Mouse (Mus musculus) liver, embryonic 14.5 days (tissue): ENCODE results near the gene Ier3. TPM values are rescaled to one million over a fixed set of nuclear protein-coding genes. Genes with fewer than 3 reads are reported as not detected.
A peak's percentile ranks its signal among the peaks of the same experiment; 100 is the strongest.

Source experiments
- ATAC-seq: fragments of 200-750 bp; cut with Nextera tagmentation; 2 replicates; pipeline ENCODE4 v1.8.0; 2017; ENCODE audit warnings: moderate number of reproducible peaks, mild to moderate bottlenecking, moderate library complexity; ENCODE audit not compliant: insufficient read depth
- DNase-seq, 3 experiments: peaks; one replicate each; pipeline ENCODE4 v3.0.0-alpha.2; 2012 to 2013; ENCODE audit warnings: low read depth in 3 of 3, low spot score in 3 of 3
- H3K27ac ChIP-seq: fragments of 300-500 bp; sonication (generic); 2 replicates; pipeline ENCODE4 v1.5.1; 2014; ENCODE audit warnings: moderate library complexity, mild to moderate bottlenecking, control low read depth, inconsistent platforms
- H3K27me3 ChIP-seq: fragments of 300-500 bp; sonication (generic); 2 replicates; pipeline ENCODE4 v1.6.1; 2014; ENCODE audit warnings: mild to moderate bottlenecking, low read length, moderate library complexity; ENCODE audit not compliant: control insufficient read depth, insufficient read depth
- H3K36me3 ChIP-seq: fragments of 300-500 bp; sonication (generic); replicated peaks from 2 replicates; pipeline ENCODE4 v1.6.1; 2014; ENCODE audit warnings: low read depth; ENCODE audit not compliant: control insufficient read depth, insufficient read depth
- H3K4me1 ChIP-seq, 2 experiments: fragments of 200-500 bp in 1 of 2; fragments of 300-500 bp in 1 of 2; sonication (generic) in 1 of 2; replicated peaks; 2 replicates each; pipeline ENCODE4 v1.6.1; 2012 to 2014; ENCODE audit warnings: antibody characterized with exemption in 1 of 2, inconsistent platforms in 1 of 2, low read length in 1 of 2; ENCODE audit not compliant: control insufficient read depth in 2 of 2, insufficient read depth in 2 of 2
- H3K4me2 ChIP-seq: fragments of 300-500 bp; sonication (generic); 2 replicates; pipeline ENCODE4 v1.6.1; 2014; ENCODE audit warnings: low read depth, mild to moderate bottlenecking, control low read depth, moderate library complexity
- H3K4me3 ChIP-seq, 2 experiments: fragments of 200-500 bp in 1 of 2; fragments of 300-500 bp in 1 of 2; sonication (generic) in 1 of 2; 2 replicates each; pipeline ENCODE4 v1.5.1; 2012 to 2014; ENCODE audit warnings: low read depth in 2 of 2, low read length in 2 of 2, mild to moderate bottlenecking in 2 of 2, control low read depth in 1 of 2, inconsistent platforms in 1 of 2, moderate library complexity in 1 of 2; ENCODE audit not compliant: insufficient read depth in 1 of 2
- H3K9ac ChIP-seq: fragments of 300-500 bp; sonication (generic); replicated peaks from 2 replicates; pipeline ENCODE4 v1.6.1; 2014; ENCODE audit warnings: mild to moderate bottlenecking, control low read depth, moderate library complexity
- H3K9me3 ChIP-seq: fragments of 300-500 bp; sonication (generic); 2 replicates; pipeline ENCODE4 v1.6.1; 2016; ENCODE audit warnings: low read length, mixed read lengths; ENCODE audit not compliant: control insufficient read depth
- CTCF ChIP-seq: IDR thresholded peaks from 2 replicates; pipeline ENCODE4 v1.5.1; 2016; ENCODE audit warnings: antibody characterized with exemption, low read depth, control low read depth
- EP300 ChIP-seq: IDR thresholded peaks from 2 replicates; pipeline ENCODE4 v1.6.1; 2016; ENCODE audit warnings: antibody characterized with exemption, low read depth
- WGBS: fragments of 180-500 bp; shearing (Covaris S2); extraction: QIAGEN DNeasy Blood & Tissue Kit; methylation state at CpG from one replicate; pipeline ENCODE4 v1.1.7; 2014; ENCODE audit not compliant: insufficient replicate concordance; 5-methylcytosine and 5-hydroxymethylcytosine counted together
- polyA plus RNA-seq, 2 experiments: library from polyadenylated mRNA; depleted of rRNA in 1 of 2; stranded (reverse) in 1 of 2; unstranded in 1 of 2; fragments of >200 nt; fragmentation: Nextera tagmentation in 1 of 2; extraction: Ambion mirVana in 1 of 2; gene quantifications; 2 replicates each; pipeline versions ENCODE4 v1.2.1 to v1.2.3; 2012 to 2014

Gene Ier3
- polyA plus RNA-seq, 2 experiments: 11.0 to 11.6 TPM

DNA sequence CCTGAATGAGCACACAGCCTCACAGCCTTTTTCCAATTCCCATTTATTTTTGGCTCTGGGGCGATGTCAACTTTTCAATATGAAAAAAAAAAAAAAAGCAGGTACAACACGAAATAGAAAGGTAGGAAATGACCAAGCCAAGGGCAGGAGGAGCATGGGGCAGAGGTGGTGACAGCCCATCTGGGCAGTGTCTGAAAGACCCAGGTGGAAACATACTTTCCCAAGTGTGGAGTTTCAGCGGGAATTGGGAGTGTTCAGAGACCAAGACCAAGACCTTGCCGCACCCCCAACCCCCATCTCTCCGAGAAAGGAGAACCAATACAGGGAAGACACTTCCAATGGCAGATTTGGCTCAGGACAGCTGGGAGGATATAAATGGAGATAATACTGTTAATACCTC lies 12.4 kb downstream of the Ier3 start:
- H3K27me3 ChIP-seq: no peaks in the 10 kb centered on the region
- ATAC-seq (no peak), DNase-seq (no peak)
- H3K9me3 ChIP-seq: no peaks in the 10 kb centered on the region
- peaks cover 18 to 27% of the 10 kb centered on the region in 2 experiments for H3K4me1 ChIP-seq
- peak overlapping the region; percentile 18; the same call in 1 of the 2 replicates for H3K27ac ChIP-seq
- peak overlapping the region; percentile 11; the same call in 1 of the 2 replicates for H3K4me2 ChIP-seq
- H3K4me3 ChIP-seq: no peak overlapping the region
- WGBS: 40% methylated on average over 5 of the region's 5 CpGs
- TF ChIP-seq EP300: no peak
- no peak for TF ChIP-seq CTCF
- no peak overlapping the region for H3K9ac ChIP-seq
- H3K36me3 ChIP-seq: peaks cover 48% of the 10 kb centered on the region

DNA sequence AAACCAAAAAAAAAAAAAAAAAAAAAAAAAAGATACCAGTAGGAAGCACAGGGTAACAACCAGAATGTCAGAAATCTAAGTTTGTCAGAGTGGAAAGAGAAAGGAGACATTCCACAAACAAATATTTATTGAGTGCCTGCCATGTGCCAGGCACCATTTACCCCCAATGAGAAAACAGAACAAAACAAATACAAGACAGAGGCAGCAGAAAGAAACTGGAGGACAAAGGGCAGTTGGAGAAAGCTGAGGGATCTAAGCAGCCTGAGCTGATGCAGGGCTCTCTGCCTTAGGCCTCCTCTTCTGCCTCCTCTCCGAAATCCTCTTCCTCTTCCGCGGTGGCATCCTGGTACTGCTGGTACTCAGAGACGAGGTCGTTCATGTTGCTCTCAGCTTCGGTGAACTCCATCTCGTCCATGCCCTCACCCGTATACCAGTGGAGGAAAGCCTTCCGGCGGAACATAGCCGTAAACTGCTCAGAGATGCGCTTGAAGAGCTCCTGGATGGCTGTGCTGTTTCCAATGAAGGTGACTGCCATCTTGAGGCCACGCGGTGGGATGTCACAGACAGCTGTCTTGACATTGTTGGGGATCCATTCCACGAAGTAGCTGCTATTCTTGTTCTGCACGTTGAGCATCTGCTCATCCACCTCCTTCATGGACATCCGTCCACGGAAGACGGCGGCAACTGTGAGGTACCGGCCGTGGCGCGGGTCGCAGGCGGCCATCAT lies 13.4 kb downstream of the Ier3 start:
- H3K4me2 ChIP-seq: peak overlapping the region; percentile 96
- ATAC-seq (no peak), DNase-seq (no peak)
- H3K27ac ChIP-seq: no peak overlapping the region
- H3K36me3 ChIP-seq: peaks cover 48% of the 10 kb centered on the region
- peak overlapping the region; percentile 1 to 98; a peak in 3 of 4 replicates for H3K4me3 ChIP-seq
- no peaks in the 10 kb centered on the region for H3K27me3 ChIP-seq
- no peaks in the 10 kb centered on the region for H3K9me3 ChIP-seq
- TF ChIP-seq CTCF (no peak), EP300 (no peak)
- 72% methylated on average over 26 of the region's 26 CpGs for WGBS
- H3K4me1 ChIP-seq: peaks cover 28 to 36% of the 10 kb centered on the region in 2 experiments
- H3K9ac ChIP-seq: no peak overlapping the region; the same call in 1 of the 2 replicates

DNA sequence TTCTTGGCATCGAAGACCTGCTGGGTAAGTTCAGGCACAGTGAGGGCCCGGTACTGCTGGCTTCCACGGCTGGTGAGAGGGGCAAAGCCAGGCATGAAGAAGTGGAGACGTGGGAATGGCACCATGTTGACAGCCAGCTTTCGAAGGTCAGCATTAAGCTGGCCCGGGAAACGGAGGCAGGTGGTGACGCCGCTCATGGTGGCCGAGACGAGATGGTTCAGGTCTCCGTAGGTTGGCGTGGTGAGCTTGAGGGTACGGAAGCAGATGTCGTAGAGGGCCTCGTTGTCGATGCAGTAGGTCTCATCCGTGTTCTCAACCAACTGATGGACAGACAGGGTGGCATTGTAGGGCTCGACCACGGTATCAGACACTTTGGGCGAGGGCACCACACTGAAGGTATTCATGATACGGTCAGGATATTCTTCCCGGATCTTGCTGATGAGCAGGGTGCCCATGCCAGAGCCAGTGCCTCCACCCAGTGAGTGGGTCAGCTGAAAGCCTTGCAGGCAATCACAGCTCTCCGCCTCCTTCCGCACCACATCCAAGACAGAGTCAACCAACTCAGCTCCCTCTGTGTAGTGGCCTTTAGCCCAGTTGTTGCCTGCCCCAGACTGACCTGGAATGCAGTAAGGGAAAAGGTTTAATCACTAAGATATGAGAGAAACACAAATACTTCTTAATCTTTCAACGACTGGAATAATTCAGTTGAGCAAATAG lies 14.1 kb downstream of the Ier3 start:
- Histone ChIP-seq H3K4me1 (peaks cover 33 to 40% of the 10 kb centered on the region in 2 experiments), H3K27me3 (no peaks in the 10 kb centered on the region), H3K4me3 (peak overlapping the region; percentile 96 to 98; a peak in 3 of 4 replicates), H3K27ac (peak overlapping the region; percentile 28), H3K9ac (peak overlapping the region; percentile 100), H3K4me2 (peak overlapping the region; percentile 96), H3K9me3 (no peaks in the 10 kb centered on the region), H3K36me3 (peaks cover 48% of the 10 kb centered on the region)
- DNase-seq: no peak
- no peak for TF ChIP-seq EP300
- TF ChIP-seq CTCF: no peak
- ATAC-seq: no peak
- WGBS: 76% methylated on average over 26 of the region's 26 CpGs

DNA sequence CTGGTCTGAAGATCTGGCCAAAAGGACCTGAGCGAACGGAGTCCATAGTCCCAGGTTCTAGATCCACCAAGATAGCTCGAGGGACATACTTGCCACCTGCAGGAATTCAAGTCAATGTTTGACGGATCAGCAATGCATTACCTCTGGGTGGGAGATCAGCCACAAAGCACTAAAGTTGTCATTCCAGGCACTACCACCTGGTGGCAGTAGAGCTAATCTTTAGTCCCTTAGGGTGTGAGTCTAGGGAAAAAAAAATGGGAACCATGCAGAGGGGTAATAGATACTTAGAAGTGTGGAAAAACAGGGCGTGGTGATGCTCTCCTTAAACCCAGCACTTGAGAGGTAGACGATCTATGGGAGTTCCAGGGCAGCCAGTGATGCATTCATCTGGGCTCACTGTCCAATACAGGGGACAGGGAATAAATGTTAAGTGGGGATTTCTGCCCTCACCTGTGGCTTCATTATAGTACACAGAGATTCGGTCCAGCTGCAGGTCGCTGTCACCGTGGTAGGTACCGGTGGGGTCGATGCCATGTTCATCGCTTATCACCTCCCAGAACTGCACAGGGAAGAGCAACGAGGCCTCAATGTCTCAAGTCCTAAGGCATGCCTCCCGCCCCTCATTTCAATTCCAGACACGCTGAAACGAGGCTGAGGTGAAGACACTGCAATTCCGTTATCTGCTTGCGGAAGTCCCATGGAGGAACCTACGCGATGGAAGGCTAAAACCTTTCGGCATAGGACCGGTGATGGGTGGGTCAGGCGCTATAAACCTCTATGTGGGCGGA lies 14.9 kb downstream of the Ier3 start:
- H3K4me1 ChIP-seq: peaks cover 35 to 40% of the 10 kb centered on the region in 2 experiments
- TF ChIP-seq CTCF (peak; percentile 89), EP300 (no peak)
- H3K36me3 ChIP-seq: peaks cover 48% of the 10 kb centered on the region
- no peaks in the 10 kb centered on the region for H3K9me3 ChIP-seq
- H3K4me2 ChIP-seq: peak overlapping the region; percentile 96
- peak overlapping the region; percentile 96 to 98 for H3K4me3 ChIP-seq
- no peak for ATAC-seq
- DNase-seq: peak; percentile 73 to 82 (median 73)
- no peaks in the 10 kb centered on the region for H3K27me3 ChIP-seq
- H3K9ac ChIP-seq: peak overlapping the region; percentile 100
- 6% methylated on average over 24 of the region's 24 CpGs for WGBS
- H3K27ac ChIP-seq: peak overlapping the region; percentile 96
